Mouse (Mus musculus) T-helper 1 cell (primary cell): ENCODE data around the gene Nudt15.
"Not testable (repeated sequence)": the region's sequence is repeated elsewhere in the genome, so short reads cannot be mapped to it uniquely, and the experiment has no call there.

Experiments
- in situ Hi-C: fragments of 300-600 bp; cut with MboI, MseI; formaldehyde crosslinking; loops from one replicate; pipeline ENCODE4 v1.15.1; 2025; ENCODE audit warnings: high pct_unique_total_duplicates

Gene Nudt15

GRCm38 (mm10) chr14:73548051-73548450, at the start of gene Nudt15:
Nudt15 (minus strand) TSS chr14:73548242.
- in situ Hi-C loops = no loop called here

- in situ Hi-C loops = no loop called here
Measured at GRCm38 (mm10) chr14:73592166-73592565, 44.1 kb upstream of the Nudt15 start.

- in situ Hi-C loops = no loop called here
Measured at GRCm38 (mm10) chr14:73588080-73588479, 40.0 kb upstream of the Nudt15 start.

- in situ Hi-C loops = no loop called here
Measured at GRCm38 (mm10) chr14:73576336-73576735, 28.3 kb upstream of the Nudt15 start.

GRCm38 (mm10) chr14:73574053-73574452, 26.0 kb upstream of the Nudt15 start:
- in situ Hi-C loops = no loop called here

GRCm38 (mm10) chr14:73571143-73571542, 23.1 kb upstream of the Nudt15 start:
- in situ Hi-C loops = no loop called here

GRCm38 (mm10) chr14:73569831-73570230, 21.8 kb upstream of the Nudt15 start:
- in situ Hi-C loops = not testable (repeated sequence)

- in situ Hi-C loops = no loop called here
Measured at GRCm38 (mm10) chr14:73553122-73553696, 5.2 kb upstream of the Nudt15 start.

GRCm38 (mm10) chr14:73552341-73553121, 4.5 kb upstream of the Nudt15 start:
- in situ Hi-C loops = no loop called here

GRCm38 (mm10) chr14:73551164-73551563, 3.1 kb upstream of the Nudt15 start:
- in situ Hi-C loops = no loop called here

- in situ Hi-C loops = no loop called here
Measured at GRCm38 (mm10) chr14:73550732-73551131, 2.7 kb upstream of the Nudt15 start.

- in situ Hi-C loops = no loop called here
Measured at GRCm38 (mm10) chr14:73550291-73550690, 2.2 kb upstream of the Nudt15 start.

- in situ Hi-C loops = no loop called here
Measured at GRCm38 (mm10) chr14:73547034-73547433, 1.0 kb downstream of the Nudt15 start.

GRCm38 (mm10) chr14:73543781-73544180, 4.3 kb downstream of the Nudt15 start:
- in situ Hi-C loops = no loop called here

- in situ Hi-C loops = no loop called here
Measured at GRCm38 (mm10) chr14:73535641-73536040, 12.4 kb downstream of the Nudt15 start.

- in situ Hi-C loops = loop anchor here (5.0 kb wide), 1 partner anchor 103 kb away; no protein-coding TSS in a partner anchor
Measured at GRCm38 (mm10) chr14:73533755-73534465, 14.1 kb downstream of the Nudt15 start.

GRCm38 (mm10) chr14:73528661-73529060, 19.4 kb downstream of the Nudt15 start:
- in situ Hi-C loops = not testable (repeated sequence)

GRCm38 (mm10) chr14:73524766-73525448, 23.1 kb downstream of the Nudt15 start, which contains the start of gene Sucla2:
Sucla2 (plus strand) TSS chr14:73525319.
- in situ Hi-C loops = no loop called here

GRCm38 (mm10) chr14:73524136-73524535, 23.9 kb downstream of the Nudt15 start:
- in situ Hi-C loops = no loop called here

- in situ Hi-C loops = no loop called here
Measured at GRCm38 (mm10) chr14:73509765-73510423, 38.1 kb downstream of the Nudt15 start, which contains the start of gene Med4. Med4 (plus strand) TSS chr14:73510025.
